Mouse (Mus musculus): Measurements from ENCODE around the gene Cachd1.

DNA sequence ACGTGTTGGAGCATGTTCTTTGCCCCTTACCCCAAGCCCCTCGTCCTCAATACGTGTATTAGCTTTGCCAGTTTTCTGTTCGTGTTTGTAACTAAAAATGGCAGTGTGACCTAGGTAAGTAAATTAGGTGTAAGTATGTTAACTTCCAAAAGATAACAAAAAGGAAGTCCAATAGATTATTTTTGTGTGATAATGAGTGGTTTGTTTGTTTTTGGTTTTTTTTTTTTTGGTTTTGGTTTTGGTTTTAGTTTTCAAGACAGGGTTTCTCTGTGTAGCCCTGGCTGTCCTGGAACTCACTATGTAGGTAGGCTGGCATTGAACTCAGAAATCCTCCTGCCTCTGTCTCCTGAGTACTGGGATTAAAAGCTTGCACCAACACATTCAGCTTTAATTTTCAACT, 295.1 kb downstream of the Cachd1 start:
- TF ChIP-seq CTCF (conservative IDR thresholded peaks at IDR 0.05; ENCODE audit: low read length) = no peak
- TF ChIP-seq NANOG (IDR thresholded peaks at IDR 0.05; ENCODE audit: borderline replicate concordance, low read length) = no peak
